Mouse (Mus musculus): ENCODE measurements around the gene Tiam2.

Tiam2 gene

DNA sequence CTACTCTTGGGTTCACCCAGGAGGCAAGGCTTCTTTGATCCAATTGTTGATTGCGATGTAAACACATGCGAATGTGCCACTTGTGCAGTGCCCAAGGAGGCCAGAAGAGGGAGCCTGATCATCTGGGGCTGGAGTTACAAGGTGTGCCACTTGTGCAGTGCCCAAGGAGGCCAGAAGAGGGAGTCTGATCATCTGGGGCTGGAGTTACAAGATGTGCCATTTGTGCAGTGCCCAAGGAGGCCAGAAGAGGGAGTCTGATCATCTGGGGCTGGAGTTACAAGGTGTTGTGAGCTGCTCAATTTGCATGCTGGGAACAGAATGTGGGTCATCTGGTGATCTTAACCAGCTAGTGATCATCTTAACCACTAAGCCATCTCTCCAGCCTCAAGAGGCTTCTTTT lies 124.7 kb downstream of the Tiam2 start:
- in situ Hi-C loops (cut with MboI) = no loop called here

DNA sequence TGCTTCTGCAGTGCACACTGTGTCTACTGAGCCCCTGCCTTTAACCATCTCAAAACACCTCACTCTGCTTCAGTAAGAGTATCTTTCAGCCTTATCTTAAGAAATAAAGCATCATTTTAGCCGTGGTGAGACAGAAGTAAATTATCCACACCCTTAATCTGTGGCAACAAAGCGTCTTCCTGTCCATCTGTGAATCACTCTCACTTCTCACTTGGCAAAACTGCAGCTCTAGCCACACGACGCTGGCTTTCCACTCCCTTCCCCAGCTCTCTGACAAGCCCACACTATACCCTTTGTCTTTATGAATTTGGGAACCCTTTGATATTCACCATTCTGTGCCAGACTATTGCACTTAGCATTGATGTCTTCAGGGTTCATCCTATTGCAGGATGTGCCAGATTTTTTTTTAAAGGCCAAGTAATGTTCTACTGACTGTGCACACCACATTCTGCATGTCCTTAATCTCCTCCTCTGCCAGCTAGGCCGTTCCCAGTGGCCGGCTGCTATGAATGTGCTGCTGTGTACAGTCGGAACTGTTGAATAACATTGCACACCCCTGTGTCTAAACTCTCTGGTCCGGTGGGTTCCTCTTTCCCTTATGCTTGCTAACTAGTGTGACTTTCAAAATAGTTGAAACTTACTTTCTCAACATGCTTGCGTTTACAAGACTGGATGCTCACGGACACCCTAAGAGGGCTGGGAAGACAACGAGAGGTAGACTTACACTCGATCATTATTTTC lies 126.4 kb downstream of the Tiam2 start:
- in situ Hi-C loops (cut with MboI) = no loop called here

DNA sequence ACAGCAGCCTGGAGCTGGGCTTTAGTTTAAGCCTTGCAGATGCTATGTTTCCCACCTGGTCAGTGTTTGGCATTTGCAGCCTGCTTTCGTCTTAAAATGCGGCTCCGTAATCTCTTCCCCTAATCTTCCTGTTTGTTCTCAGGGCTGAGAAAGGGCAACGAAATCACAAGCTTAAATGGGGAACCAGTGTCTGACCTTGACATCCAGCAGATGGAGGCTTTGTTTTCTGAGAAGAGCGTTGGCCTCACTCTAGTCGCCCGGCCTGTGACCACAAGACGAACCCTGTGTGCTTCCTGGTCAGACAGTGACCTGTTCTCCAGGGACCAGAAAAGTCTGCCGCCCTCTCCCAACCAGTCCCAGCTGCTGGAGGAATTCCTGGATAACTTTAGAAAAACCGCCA lies 127.6 kb downstream of the Tiam2 start:
- in situ Hi-C loops (cut with MboI) = no loop called here

- in situ Hi-C loops (cut with MboI) = no loop called here
These were observed 128.5 kb downstream of the Tiam2 start for GRCm38 (mm10) chr17:3454850-3455249.

GRCm38 (mm10) chr17:3457914-3458681 lies 131.7 kb downstream of the Tiam2 start:
- in situ Hi-C loops (cut with MboI) = no loop called here

DNA sequence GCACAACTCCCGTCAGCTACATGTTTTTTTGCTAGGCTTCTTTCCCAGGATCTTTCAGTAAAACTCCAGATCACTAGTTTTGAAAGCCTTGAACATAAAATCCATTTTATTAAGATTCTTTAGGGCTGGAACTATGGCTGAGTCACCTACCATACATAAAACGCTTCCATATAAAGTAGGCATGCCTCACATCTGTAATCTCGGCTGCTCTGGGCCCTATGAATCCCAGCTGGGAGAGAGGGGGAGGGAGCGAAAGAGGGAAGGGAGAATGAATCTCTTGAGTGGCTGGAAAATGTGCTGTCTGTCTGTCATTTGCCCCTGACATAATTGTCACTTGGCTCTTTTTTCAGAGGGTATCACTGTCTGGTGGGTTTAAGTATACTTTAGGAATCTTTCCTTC lies 139.5 kb downstream of the Tiam2 start:
- in situ Hi-C loops (cut with MboI) = no loop called here

- in situ Hi-C loops (cut with MboI) = no loop called here
These were observed 140.3 kb downstream of the Tiam2 start for GRCm38 (mm10) chr17:3466681-3467080.

DNA sequence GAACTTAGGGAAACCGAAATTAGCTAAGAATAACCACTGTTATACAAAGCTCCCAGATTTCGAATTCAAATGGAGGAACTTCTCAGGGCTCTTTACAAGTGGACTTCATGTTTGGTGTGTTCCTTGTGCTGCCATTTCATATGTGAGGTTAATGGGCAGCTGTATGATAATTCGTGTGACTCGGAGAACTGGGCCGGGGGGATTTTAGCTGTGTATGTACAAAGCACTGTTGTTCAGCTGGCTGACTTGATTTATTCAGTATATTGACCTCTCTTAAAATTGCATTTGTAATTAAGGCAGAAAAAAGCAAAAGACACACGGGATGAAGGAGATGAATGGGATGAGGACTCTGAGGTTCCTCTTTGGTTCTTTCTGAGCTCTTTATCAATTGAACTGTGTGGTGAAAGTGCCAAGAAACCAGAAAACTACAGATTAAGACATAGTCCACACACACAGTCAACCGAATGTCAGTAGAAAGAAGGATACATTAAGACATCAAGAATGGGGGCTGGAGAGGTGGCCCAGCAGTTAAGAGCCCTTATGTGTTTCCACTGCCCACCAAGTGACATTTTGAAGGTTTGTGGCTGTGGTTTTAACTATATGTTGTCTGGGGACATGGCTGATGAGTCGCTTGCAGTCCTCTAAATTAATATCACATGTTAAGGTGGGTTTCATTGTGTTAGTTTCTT lies 141.4 kb downstream of the Tiam2 start:
- in situ Hi-C loops (cut with MboI) = no loop called here

GRCm38 (mm10) chr17:3472018-3472417 lies 145.6 kb downstream of the Tiam2 start:
- in situ Hi-C loops (cut with MboI) = no loop called here

DNA sequence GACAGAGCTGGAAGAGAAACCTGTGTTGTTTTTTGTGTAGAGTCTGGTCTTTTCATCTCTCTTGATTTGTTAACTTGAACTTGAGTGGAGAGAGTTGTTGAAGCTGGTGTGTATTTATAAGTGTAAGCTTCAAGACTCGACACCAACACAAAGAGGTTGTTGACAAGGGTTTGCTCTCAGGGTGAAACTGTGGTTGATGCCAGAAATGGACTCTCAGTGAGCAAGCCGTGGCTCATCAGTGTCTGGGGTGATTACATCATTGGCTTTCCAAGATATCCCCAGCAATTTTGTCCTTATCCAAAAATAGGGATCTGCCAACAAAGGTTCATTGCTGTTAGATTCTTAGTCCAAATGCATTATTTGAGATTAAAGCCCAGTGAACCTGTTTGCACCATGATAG lies 150.2 kb downstream of the Tiam2 start:
- in situ Hi-C loops (cut with MboI) = no loop called here

DNA sequence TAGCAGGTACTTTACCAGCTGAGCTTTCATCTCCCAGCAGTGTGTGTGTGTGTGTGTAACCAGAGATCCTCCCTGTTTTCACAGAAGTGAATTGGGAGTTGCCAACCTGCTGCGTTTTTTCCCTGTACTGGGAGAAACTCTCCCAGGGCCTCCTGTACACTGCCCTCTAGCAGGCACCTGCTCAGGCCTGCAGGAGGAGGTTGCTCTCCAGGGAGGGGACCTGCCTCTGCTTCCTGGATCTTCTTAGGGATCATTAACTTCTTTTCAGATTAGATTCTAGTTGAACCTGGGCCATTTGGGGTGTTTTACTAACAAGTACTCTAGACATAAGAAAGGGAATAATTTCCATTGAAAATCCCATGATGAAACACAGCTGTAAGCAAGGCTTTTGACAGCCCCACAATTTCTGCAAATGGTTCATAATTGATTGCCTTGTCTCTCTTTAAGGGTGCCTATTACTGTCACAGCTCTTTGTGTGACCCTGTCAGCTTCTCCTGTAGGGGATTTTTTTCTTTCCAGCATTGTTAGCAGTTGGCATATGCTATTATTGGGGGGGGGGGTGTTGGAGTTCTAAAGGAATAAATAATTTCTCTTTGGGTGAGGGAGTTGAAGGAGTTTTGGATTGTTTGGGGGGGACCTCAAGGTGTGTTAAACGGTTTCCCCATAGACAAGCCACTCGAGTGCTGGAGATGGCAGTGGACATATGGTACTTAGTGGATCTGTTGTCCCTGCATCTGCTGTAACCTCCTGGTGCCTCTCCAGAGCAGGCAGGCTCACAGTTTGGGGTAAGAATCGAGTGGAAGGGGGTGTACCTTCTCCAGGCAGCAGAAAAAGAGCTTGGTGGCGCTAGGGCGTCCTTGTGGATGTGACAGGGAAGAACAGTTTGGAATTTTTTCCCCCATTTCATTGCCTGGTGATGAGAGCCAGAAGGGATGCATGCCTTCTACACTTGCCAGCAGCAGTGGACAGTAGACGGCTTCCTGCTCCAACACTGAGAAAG lies 155.5 kb downstream of the Tiam2 start:
- in situ Hi-C loops (cut with MboI) = no loop called here

GRCm38 (mm10) chr17:3483091-3483490 lies 156.7 kb downstream of the Tiam2 start:
- in situ Hi-C loops (cut with MboI) = no loop called here

DNA sequence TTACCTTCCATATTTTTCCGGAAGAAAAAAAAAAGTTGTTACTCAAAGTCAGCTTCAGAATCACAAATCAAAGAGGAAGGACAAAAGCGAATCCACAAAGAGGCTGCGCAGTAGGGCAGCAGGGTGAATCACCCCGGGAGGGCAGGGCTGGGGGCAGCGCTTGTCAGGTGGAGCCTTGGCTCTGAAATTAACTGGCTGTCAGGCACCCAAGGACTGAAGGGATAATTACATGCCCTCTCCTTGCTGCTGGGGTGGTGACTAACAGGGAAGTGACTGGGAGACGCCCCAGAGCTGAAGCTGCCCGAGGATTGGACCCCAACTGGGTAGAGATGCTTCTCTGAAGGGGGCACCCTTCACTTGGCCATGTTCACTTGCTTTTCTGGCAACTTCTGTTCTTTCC lies 159.5 kb downstream of the Tiam2 start:
- in situ Hi-C loops (cut with MboI) = no loop called here

DNA sequence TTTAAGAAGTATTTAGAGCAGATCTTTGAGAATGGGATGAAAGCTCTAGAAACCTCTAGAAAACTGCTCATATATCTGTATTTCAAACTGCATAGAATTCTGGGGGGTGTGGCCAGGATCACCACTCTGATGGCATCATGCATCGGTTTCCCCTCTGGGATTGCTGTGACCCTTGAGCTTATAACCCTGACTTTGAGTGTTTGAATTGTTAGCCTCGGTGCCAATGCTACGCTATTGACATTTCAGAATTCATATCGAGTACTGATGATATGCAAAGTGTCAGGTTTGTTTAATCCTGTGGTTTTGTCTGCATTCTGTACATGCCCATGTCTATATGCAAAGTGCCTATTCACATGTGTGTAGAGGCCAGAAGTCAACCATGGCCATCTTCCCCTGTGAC lies 160.8 kb downstream of the Tiam2 start:
- in situ Hi-C loops (cut with MboI) = no loop called here

DNA sequence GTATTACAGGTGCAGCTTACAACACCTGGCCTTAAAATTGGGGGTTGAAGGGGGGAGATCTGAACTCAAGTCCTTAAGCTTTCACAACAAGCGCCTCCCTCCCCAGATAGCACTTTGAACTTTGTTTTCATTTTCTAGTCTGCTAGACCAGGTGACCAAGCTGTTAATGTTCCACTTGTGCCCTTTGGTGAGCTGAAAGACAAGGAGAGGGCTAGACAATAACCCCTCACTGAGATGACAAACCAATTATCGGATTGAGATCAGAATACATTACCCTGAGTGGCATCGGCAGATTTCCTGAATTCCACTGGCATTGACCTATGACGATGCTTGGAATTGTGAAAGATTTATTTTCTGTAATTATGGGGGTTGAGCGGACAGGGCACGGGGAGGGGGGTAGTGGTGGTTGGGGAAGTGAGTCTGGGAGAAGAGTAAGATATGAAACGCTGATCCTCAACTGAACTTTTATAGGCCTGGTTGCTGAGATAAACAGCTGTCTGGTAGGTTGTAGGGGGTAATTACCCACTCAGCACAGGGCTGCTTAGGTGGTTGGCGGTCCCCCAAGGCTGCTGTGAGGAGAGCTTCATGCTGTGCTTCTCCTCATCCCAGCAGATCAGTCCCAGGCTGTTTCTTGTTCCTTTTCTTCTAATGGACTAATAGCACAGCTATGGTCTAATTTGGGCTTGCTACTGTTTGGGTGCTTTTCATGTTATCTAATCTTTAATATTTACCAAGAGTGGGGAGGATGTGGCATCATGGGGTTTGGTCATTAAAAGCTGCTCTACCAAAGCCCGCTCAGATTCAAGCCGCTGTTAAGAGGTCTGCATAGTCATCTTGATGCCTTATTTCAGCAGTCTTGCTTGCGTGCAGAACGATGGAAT lies 161.6 kb downstream of the Tiam2 start:
- in situ Hi-C loops (cut with MboI) = no loop called here

DNA sequence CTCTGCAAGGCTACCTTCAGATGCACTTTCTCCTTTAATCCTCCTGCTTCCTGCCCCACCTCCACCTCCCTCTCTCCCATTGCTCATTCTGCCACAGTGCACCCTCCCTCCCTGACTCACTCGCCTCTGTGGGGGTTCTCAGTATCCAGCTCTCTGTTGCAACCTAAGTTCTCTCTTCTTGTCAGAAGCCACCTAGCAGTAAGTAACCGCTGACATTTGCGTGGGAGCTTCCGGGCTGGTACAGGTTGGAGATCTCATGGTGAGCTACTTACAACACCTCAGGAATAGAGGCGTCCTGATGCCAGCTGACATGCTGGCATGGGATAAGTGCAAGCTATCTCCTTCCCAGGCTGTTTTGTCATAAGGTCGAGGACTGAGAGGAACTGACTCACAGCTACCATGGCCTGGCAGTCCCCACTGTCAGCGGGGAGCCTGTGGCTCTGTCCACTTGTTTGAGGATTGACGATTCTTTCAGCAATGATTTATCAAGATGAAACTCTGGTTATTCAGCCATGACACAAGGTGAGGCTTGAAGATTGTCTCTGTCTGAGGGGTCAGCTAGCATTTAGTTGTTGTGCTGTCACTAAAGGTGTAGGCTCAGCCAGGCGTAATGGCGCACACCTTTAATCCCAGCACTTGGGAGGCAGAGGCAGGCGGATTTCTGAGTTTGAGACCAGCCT lies 164.0 kb downstream of the Tiam2 start:
- in situ Hi-C loops (cut with MboI) = no loop called here

DNA sequence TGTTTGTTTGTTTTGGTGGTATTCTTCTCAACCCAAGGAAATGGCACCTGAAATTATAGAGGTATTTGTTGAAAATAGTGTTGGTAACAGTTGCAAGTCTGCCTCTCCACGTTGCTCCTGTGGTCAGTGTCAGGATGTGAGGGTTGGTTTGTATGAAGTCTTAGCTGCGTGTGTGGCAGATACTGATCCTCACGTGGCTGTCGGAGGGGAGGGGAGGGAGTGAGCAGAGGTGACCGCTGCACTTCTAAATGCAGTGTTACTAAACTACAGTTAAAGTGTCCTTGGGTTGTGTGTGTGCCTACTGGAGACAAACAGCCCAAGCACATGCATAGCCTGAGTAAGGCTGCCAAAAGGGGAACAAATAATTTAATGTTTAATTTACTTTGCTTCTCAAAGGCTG lies 164.7 kb downstream of the Tiam2 start:
- in situ Hi-C loops (cut with MboI) = no loop called here

GRCm38 (mm10) chr17:3491667-3492066 lies 165.3 kb downstream of the Tiam2 start:
- in situ Hi-C loops (cut with MboI) = no loop called here

DNA sequence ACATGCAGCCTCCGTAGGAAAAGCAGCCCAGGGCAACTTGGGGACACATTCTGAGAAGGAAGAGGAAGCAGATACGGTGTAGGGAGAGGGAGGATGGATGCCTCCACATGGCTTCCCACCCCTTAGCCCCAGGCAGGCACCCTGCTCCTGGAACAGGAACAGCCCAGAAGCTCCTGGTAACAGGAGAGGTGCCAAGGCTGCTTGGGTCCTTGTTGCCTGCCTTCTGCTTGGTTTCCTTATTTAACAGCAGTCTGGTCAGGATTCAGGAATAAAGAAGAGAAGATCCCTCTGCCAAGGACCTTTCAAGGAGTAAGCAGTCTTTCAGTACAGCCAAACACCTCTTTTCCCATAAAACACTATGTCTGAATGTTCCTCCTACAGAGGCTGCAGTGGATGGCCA lies 169.2 kb downstream of the Tiam2 start:
- in situ Hi-C loops (cut with MboI) = no loop called here

DNA sequence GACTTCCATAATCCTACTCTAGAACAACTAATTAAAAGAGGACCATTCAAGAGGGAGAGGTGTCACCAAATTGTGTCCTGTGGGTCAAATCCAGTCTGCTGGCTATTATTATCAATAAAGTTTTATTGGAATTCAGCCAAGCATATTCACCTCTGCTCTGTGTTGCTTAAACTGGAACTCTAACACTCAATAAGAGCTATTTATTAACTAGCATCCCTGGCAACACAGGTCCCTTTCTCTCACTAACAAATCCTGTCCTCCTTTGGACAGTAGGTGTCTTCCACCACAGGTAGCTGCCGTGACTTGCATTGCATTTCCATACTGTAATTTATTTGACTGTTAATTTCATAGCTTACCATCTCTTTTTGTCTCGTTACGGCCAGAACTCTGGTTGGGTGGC lies 169.7 kb downstream of the Tiam2 start:
- in situ Hi-C loops (cut with MboI) = no loop called here

Data from mature B cell (primary cell).